Mouse (Mus musculus) heart, embryonic 12.5 days (tissue): Measurements from ENCODE around the gene Arhgef7. TPM values are rescaled to one million over a fixed set of nuclear protein-coding genes. Genes with fewer than 3 reads are reported as not detected.
"Not testable (repeated sequence)": the region's sequence is repeated elsewhere in the genome, so short reads cannot be mapped to it uniquely, and the experiment has no call there.

ENCODE experiments used
- ATAC-seq: fragments of 200-750 bp; cut with Nextera tagmentation; 2 replicates; pipeline ENCODE4 v1.8.0; 2017; ENCODE audit warnings: moderate TSS enrichment, moderate library complexity; ENCODE audit not compliant: insufficient number of reproducible peaks, low FRiP score
- H3K27ac ChIP-seq: fragments of 300-500 bp; sonication (generic); 2 replicates; pipeline ENCODE4 v1.5.1; 2016; ENCODE audit warnings: mild to moderate bottlenecking, moderate library complexity; ENCODE audit not compliant: poor library complexity, severe bottlenecking
- H3K27me3 ChIP-seq: fragments of 300-500 bp; sonication (generic); replicated peaks from 2 replicates; pipeline ENCODE4 v1.6.1; 2016; ENCODE audit warnings: mild to moderate bottlenecking, moderate library complexity
- H3K36me3 ChIP-seq: fragments of 300-500 bp; sonication (generic); 2 replicates; pipeline ENCODE4 v1.6.1; 2016; ENCODE audit warnings: mild to moderate bottlenecking, moderate library complexity
- H3K4me1 ChIP-seq: fragments of 300-500 bp; sonication (generic); replicated peaks from 2 replicates; pipeline ENCODE4 v1.6.1; 2016; ENCODE audit warnings: mild to moderate bottlenecking
- H3K4me2 ChIP-seq: fragments of 300-500 bp; sonication (generic); 2 replicates; pipeline ENCODE4 v1.6.1; 2016; ENCODE audit warnings: mild to moderate bottlenecking, moderate library complexity
- H3K4me3 ChIP-seq: fragments of 300-500 bp; sonication (generic); 2 replicates; pipeline ENCODE4 v1.5.1; 2016; ENCODE audit warnings: mild to moderate bottlenecking
- H3K9ac ChIP-seq: fragments of 300-500 bp; sonication (generic); 2 replicates; pipeline ENCODE4 v1.6.1; 2016; ENCODE audit warnings: mild to moderate bottlenecking, moderate library complexity
- H3K9me3 ChIP-seq: fragments of 300-500 bp; sonication (generic); replicated peaks from 2 replicates; pipeline ENCODE4 v1.6.1; 2016; ENCODE audit warnings: mild to moderate bottlenecking, moderate library complexity
- WGBS: fragments of 180-500 bp; shearing (Covaris S2); methylation state at CpG from one replicate; pipeline ENCODE4 v1.1.7; 2016; 5-methylcytosine and 5-hydroxymethylcytosine counted together
- polyA plus RNA-seq: library from polyadenylated mRNA; unstranded; fragments of >200 nt; fragmentation: Nextera tagmentation; extraction: Ambion mirVana; gene quantifications from 2 replicates; pipeline ENCODE4 v1.2.1, GENCODE M21; 2016

Gene Arhgef7
- polyA plus RNA-seq, 1 experiment from 2014 or later: 70.5 TPM

DNA sequence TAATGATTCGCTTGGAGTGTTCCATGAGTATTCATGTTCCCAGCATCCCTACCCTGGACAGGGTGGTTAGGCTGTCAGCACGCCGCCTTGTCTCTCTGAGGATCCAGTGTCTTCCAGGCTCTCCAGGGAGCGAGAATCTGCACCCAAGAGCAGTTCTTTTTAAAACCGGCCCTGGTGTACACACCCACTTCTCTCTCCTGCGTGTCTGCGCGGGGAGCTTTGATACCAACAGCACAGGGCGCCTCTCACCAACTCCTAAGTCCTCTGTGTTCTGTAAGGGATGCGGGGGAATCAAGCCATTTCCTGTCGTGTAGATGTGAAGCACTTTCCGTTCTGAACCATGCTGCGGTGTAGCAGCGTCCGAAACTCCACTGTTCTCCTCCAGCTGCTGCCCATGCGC is 107.2 kb downstream of the Arhgef7 start:
- no peaks in the 10 kb centered on the region for H3K9me3 ChIP-seq
- WGBS: 77% methylated on average over 16 of the region's 16 CpGs
- no peak overlapping the region for H3K4me3 ChIP-seq
- peaks cover 55% of the 10 kb centered on the region for H3K36me3 ChIP-seq
- H3K9ac ChIP-seq: no peak overlapping the region
- H3K4me1 ChIP-seq: peaks cover 35% of the 10 kb centered on the region
- H3K4me2 ChIP-seq: no peak overlapping the region
- no peak for ATAC-seq
- H3K27ac ChIP-seq: no peak overlapping the region
- no peaks in the 10 kb centered on the region for H3K27me3 ChIP-seq

DNA sequence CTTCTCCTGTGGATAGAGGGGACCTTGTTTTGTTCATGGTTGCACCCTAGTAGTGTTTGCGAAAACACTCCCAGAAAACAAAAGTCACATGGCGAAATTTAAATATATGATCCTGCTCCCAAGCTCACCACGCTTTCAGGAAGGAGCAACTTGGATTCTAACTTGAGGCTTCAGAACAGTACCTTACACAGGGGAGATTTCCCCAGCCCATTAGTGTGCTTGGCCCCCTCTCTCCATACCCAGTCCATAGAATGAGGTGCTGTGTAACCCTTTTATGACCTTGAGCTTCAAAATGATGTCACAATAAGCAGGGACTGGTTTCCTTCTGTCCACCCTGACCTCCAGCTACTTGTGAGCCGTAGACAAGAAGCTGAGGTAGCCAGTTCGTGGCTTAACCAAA is 112.7 kb downstream of the Arhgef7 start, which contains the start of gene Tex29:
Gene Tex29 (plus strand): TSS at position 301 of the 400 bp plus-strand sequence.
- Histone ChIP-seq H3K36me3 (peaks cover 6% of the 10 kb centered on the region), H3K27ac (0 out of 2 replicates have a peak within 1 kb of the TSS, but pooled peaks have one; percentile 31), H3K4me1 (peaks cover 45% of the 10 kb centered on the region), H3K4me2 (no peak within 1 kb of the TSS), H3K9me3 (no peaks in the 10 kb centered on the region), H3K9ac (no peak within 1 kb of the TSS), H3K4me3 (no peak within 1 kb of the TSS), H3K27me3 (no peaks in the 10 kb centered on the region)
- WGBS: 73% methylated on average over 5 of the region's 5 CpGs
- no peak for ATAC-seq

DNA sequence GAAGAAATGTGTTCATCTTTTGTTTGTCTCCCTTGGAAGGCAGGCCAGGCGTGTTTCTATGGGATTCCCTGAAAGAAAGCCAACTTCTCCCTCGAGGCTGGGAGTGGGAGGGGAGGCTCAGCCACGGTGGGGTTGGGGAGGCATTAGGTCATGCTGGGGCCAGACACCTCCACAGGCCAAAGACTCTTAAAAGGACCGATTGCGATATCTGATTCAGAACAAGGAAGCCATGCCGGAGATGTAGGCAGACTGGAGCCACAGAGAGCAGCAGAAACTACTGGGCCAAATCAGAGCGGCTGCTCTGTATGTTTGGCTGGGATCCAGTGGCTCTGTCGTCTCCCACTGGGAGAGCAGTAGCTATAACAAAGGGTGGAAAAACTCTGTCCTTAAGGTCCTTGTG is 114.0 kb downstream of the Arhgef7 start:
- Histone ChIP-seq H3K9ac (no peak overlapping the region), H3K27ac (peak overlapping the region; percentile 31; the same call in 1 of the 2 replicates), H3K9me3 (no peaks in the 10 kb centered on the region), H3K4me2 (0 out of 2 replicates have a peak overlapping the region, but pooled peaks have one; percentile 5), H3K36me3 (no peaks in the 10 kb centered on the region), H3K4me3 (no peak overlapping the region), H3K27me3 (no peaks in the 10 kb centered on the region), H3K4me1 (peaks cover 34% of the 10 kb centered on the region)
- no peak for ATAC-seq
- WGBS: 12% methylated on average over 8 of the region's 8 CpGs

- Histone ChIP-seq H3K4me2 (no peak overlapping the region), H3K4me3 (no peak overlapping the region), H3K27me3 (no peaks in the 10 kb centered on the region), H3K36me3 (no peaks in the 10 kb centered on the region), H3K27ac (no peak overlapping the region), H3K9ac (no peak overlapping the region), H3K4me1 (peaks cover 33% of the 10 kb centered on the region), H3K9me3 (no peaks in the 10 kb centered on the region)
- no peak for ATAC-seq
- WGBS: 53% methylated on average over 8 of the region's 8 CpGs
Observed at GRCm38 (mm10) chr8:11842757-11843156, 115.2 kb downstream of the Arhgef7 start.

- no peaks in the 10 kb centered on the region for H3K27me3 ChIP-seq
- no peak overlapping the region for H3K9ac ChIP-seq
- H3K4me2 ChIP-seq: no peak overlapping the region
- WGBS: 82% methylated on average over 13 of the region's 13 CpGs
- H3K27ac ChIP-seq: no peak overlapping the region
- H3K9me3 ChIP-seq: no peaks in the 10 kb centered on the region
- peaks cover 33% of the 10 kb centered on the region for H3K4me1 ChIP-seq
- no peaks in the 10 kb centered on the region for H3K36me3 ChIP-seq
- no peak overlapping the region for H3K4me3 ChIP-seq
- no peak for ATAC-seq
Observed at GRCm38 (mm10) chr8:11843677-11844315, 116.3 kb downstream of the Arhgef7 start.

GRCm38 (mm10) chr8:11844316-11844685 is 116.8 kb downstream of the Arhgef7 start:
- no peak for ATAC-seq
- no peaks in the 10 kb centered on the region for H3K36me3 ChIP-seq
- H3K9me3 ChIP-seq: no peaks in the 10 kb centered on the region
- H3K4me1 ChIP-seq: peaks cover 33% of the 10 kb centered on the region
- WGBS: 78% methylated on average over 7 of the region's 7 CpGs
- H3K9ac ChIP-seq: no peak overlapping the region
- H3K27me3 ChIP-seq: no peaks in the 10 kb centered on the region
- no peak overlapping the region for H3K27ac ChIP-seq
- H3K4me2 ChIP-seq: no peak overlapping the region
- H3K4me3 ChIP-seq: no peak overlapping the region

DNA sequence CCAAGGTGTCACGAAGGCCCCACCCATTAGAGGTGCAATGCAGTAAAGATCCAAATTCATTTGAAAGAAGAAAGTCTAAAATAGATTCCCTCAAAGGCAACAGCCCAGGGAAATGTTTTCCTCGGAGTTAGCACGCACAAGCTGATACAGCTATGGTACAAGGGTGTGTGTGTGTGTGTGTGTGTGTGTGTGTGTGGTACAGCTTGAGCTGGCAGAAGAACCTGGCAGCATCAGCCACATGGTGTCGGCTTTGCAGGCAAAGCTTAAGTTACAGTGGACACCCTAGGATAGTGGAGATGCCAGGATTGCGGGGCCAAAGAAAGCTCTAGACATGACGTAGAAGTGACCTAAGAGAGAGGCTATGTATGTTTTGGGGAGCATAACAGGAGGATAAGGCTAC is 119.3 kb downstream of the Arhgef7 start:
- 85% methylated on average over 6 of the region's 6 CpGs for WGBS
- H3K4me2 ChIP-seq: no peak overlapping the region
- no peaks in the 10 kb centered on the region for H3K27me3 ChIP-seq
- H3K4me1 ChIP-seq: peaks cover 8% of the 10 kb centered on the region
- no peak overlapping the region for H3K27ac ChIP-seq
- no peak for ATAC-seq
- H3K4me3 ChIP-seq: no peak overlapping the region
- H3K9ac ChIP-seq: no peak overlapping the region
- no peaks in the 10 kb centered on the region for H3K9me3 ChIP-seq
- no peaks in the 10 kb centered on the region for H3K36me3 ChIP-seq

- Histone ChIP-seq H3K4me2 (no peak overlapping the region), H3K36me3 (no peaks in the 10 kb centered on the region), H3K4me1 (no peaks in the 10 kb centered on the region), H3K9ac (no peak overlapping the region), H3K4me3 (no peak overlapping the region), H3K27ac (no peak overlapping the region), H3K27me3 (no peaks in the 10 kb centered on the region), H3K9me3 (peaks cover 14% of the 10 kb centered on the region; the same call in 1 of the 2 replicates)
- ATAC-seq: no peak
Observed at GRCm38 (mm10) chr8:11867832-11868231, 140.3 kb downstream of the Arhgef7 start.

- not testable (repeated sequence) for ATAC-seq, H3K4me2 ChIP-seq, H3K36me3 ChIP-seq, H3K27ac ChIP-seq, H3K4me3 ChIP-seq, H3K4me1 ChIP-seq, H3K27me3 ChIP-seq, H3K9ac ChIP-seq
- peaks cover 11% of the 10 kb centered on the region; the same call in 1 of the 2 replicates for H3K9me3 ChIP-seq
- WGBS: 90% methylated on average over 6 of the region's 6 CpGs
Observed at GRCm38 (mm10) chr8:11874227-11874626, 146.7 kb downstream of the Arhgef7 start.

DNA sequence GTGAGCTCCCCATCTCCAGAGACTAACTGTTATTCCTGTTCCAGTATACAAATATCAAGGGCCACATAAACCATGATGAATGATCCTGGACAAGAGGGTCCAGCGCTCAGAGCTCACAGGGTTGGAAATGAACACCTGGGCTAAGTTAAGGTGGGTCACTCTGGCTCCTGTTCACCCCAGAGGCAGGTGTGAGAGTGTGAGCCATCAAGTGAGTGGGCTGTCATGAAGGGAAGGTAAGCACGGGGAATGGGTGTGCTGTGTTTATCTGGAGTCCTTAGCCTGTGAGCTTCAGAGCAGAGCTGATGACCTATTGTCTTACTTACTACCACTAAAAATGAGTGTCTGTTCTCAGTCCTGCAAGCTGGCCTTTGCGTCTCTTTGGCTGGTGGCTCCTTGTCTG is 157.1 kb downstream of the Arhgef7 start:
- Histone ChIP-seq H3K27ac (no peak overlapping the region), H3K27me3 (peaks cover 3% of the 10 kb centered on the region; the same call in 1 of the 2 replicates), H3K4me3 (no peak overlapping the region), H3K36me3 (no peaks in the 10 kb centered on the region), H3K4me2 (no peak overlapping the region), H3K9me3 (peaks cover 4% of the 10 kb centered on the region), H3K9ac (no peak overlapping the region), H3K4me1 (no peaks in the 10 kb centered on the region)
- 86% methylated on average over 3 of the region's 3 CpGs for WGBS
- ATAC-seq: no peak
